Mouse (Mus musculus): ENCODE measurements around the gene Dph6. TPM values are rescaled to one million over a fixed set of nuclear protein-coding genes. Genes with fewer than 3 reads are reported as not detected.

Dph6 gene
- 23.9 TPM for polyA plus RNA-seq (2017; shearing (Covaris generic))

GRCm38 (mm10) chr2:114654365-114655239, at the start of gene Dph6:
Gene Dph6, minus strand, starts transcription at chr2:114654964.

